Mouse (Mus musculus) intestine, postnatal 0 days (tissue): ENCODE data around the gene Tfcp2. TPM values are rescaled to one million over a fixed set of nuclear protein-coding genes. Genes with fewer than 3 reads are reported as not detected.

Experiments
- ATAC-seq: fragments of 200-750 bp; cut with Nextera tagmentation; 2 replicates; pipeline ENCODE4 v1.8.0; 2017; ENCODE audit warnings: mild to moderate bottlenecking, moderate TSS enrichment, moderate library complexity
- H3K27ac ChIP-seq: fragments of 300-500 bp; sonication (generic); 2 replicates; pipeline ENCODE4 v1.5.1; 2014; ENCODE audit warnings: mild to moderate bottlenecking, low read depth, low read length, moderate library complexity
- H3K27me3 ChIP-seq: fragments of 300-500 bp; sonication (generic); replicated peaks from 2 replicates; pipeline ENCODE4 v1.6.1; 2014; ENCODE audit warnings: low read length, mixed read lengths; ENCODE audit not compliant: control insufficient read depth, insufficient read depth
- H3K36me3 ChIP-seq: fragments of 300-500 bp; sonication (generic); 2 replicates; pipeline ENCODE4 v1.6.1; 2014; ENCODE audit warnings: mild to moderate bottlenecking, moderate library complexity; ENCODE audit not compliant: control insufficient read depth, insufficient read depth
- H3K4me1 ChIP-seq: fragments of 300-500 bp; sonication (generic); replicated peaks from 2 replicates; pipeline ENCODE4 v1.6.1; 2014; ENCODE audit warnings: antibody characterized with exemption, low read length, mixed read lengths; ENCODE audit not compliant: control insufficient read depth, insufficient read depth
- H3K4me2 ChIP-seq: fragments of 300-500 bp; sonication (generic); replicated peaks from 2 replicates; pipeline ENCODE4 v1.6.1; 2014; ENCODE audit warnings: low read depth, mild to moderate bottlenecking, moderate library complexity
- H3K4me3 ChIP-seq: fragments of 300-500 bp; sonication (generic); 2 replicates; pipeline ENCODE4 v1.5.1; 2014; ENCODE audit warnings: low read depth, low read length
- H3K9ac ChIP-seq: fragments of 300-500 bp; sonication (generic); 2 replicates; pipeline ENCODE4 v1.6.1; 2014; ENCODE audit warnings: mild to moderate bottlenecking, low read depth, low read length
- H3K9me3 ChIP-seq: fragments of 300-500 bp; sonication (generic); 2 replicates; pipeline ENCODE4 v1.6.1; 2016; ENCODE audit warnings: mixed run types; ENCODE audit not compliant: control insufficient read depth
- CTCF ChIP-seq: sonication (generic); IDR thresholded peaks from 2 replicates; pipeline ENCODE4 v1.5.1; 2016; ENCODE audit warnings: low read depth, mild to moderate bottlenecking, control low read depth, antibody characterized with exemption, moderate library complexity
- WGBS: fragments of 180-500 bp; shearing (Covaris S2); extraction: QIAGEN DNeasy Blood & Tissue Kit; methylation state at CpG from one replicate; pipeline ENCODE4 v1.1.7; 2014; 5-methylcytosine and 5-hydroxymethylcytosine counted together
- polyA plus RNA-seq: library from polyadenylated mRNA; unstranded; fragments of >200 nt; fragmentation: Nextera tagmentation; extraction: Ambion mirVana; gene quantifications from 2 replicates; pipeline ENCODE4 v1.2.1, GENCODE M21; 2015

Tfcp2 gene
- polyA plus RNA-seq, 1 experiment from 2014 or later, result 8.5 TPM

DNA sequence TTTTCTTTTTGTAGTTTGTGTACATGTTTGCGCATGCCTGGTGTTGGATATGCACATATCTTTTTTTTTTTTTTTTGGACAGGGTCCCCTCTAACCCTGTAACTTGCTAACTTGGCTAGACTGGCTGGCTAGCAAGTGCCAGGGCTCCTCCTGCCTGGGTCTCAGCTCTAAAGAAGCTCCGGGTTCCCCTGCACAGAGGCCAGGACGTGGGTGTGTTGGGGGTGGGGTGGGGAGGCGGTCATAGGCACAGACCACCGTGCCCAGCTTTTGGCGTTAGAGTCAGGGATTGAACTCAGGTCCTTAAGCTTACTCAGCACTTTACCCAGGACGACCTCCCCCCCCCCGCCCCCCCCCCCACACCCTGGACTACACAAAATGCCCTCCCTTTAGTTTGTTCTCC, 84.1 kb downstream of the Tfcp2 start:
- 29% methylated on average over 8 of the region's 8 CpGs for WGBS
- H3K36me3 ChIP-seq, result no peaks in the 10 kb centered on the region
- no peaks in the 10 kb centered on the region for H3K27me3 ChIP-seq
- H3K4me2 ChIP-seq, result peak overlapping the region; percentile 89
- no peak for ATAC-seq
- no peaks in the 10 kb centered on the region for H3K9me3 ChIP-seq
- no peak overlapping the region for H3K27ac ChIP-seq
- TF ChIP-seq CTCF, result no peak
- 0 out of 2 replicates have a peak, but pooled peaks cover 8% of the 10 kb centered on the region for H3K4me1 ChIP-seq
- H3K9ac ChIP-seq, result no peak overlapping the region
- H3K4me3 ChIP-seq, result no peak overlapping the region

DNA sequence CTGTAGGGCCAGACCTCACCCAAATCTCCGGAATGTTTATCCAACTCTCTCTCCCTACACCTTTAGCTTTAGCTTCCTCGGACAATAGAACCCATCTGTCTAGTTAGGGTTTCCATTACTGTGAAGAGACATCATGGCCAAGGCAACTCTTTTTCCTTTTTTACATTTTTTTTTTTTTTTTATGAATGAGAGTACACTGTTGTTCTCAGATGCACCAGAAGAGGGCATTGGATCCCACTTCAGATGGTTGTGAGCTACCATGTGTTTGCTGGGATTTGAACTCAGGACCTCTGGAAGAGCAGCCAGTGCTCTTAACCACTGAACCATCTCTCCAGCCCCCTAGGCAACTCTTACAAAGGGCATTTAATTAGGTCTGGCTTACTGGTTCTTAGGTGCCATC, 86.4 kb downstream of the Tfcp2 start:
- Histone ChIP-seq H3K27me3 (no peaks in the 10 kb centered on the region), H3K36me3 (no peaks in the 10 kb centered on the region), H3K9ac (no peak overlapping the region), H3K4me2 (no peak overlapping the region), H3K27ac (no peak overlapping the region), H3K9me3 (no peaks in the 10 kb centered on the region), H3K4me3 (no peak overlapping the region), H3K4me1 (peaks cover 11% of the 10 kb centered on the region; the same call in 1 of the 2 replicates)
- 59% methylated on average over 2 of the region's 2 CpGs for WGBS
- peak; percentile 43 for TF ChIP-seq CTCF
- no peak for ATAC-seq

DNA sequence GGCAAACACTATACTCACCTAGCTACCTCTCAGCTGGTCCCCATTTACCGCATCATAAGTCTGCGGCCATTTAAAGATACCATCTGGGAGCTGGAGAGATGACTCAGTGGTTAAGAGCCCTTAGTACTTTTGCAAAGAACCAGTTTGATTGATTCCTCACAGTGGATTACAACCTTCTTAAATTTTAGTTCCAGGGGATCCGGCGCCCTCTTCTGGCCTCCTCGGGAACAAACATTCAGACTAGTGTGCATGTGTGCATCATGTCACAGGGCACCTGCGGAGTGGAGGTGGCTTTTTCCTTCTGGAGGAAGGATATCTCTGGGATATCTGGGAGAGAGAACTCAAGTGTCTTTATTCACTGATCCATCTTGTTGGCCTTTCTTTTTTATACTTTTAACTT, 88.1 kb downstream of the Tfcp2 start:
- H3K4me3 ChIP-seq, result no peak overlapping the region
- H3K9me3 ChIP-seq, result no peaks in the 10 kb centered on the region
- H3K36me3 ChIP-seq, result no peaks in the 10 kb centered on the region
- peaks cover 6% of the 10 kb centered on the region; the same call in 1 of the 2 replicates for H3K4me1 ChIP-seq
- no peaks in the 10 kb centered on the region for H3K27me3 ChIP-seq
- 23% methylated on average over 6 of the region's 6 CpGs for WGBS
- no peak overlapping the region for H3K27ac ChIP-seq
- no peak for ATAC-seq
- no peak overlapping the region for H3K4me2 ChIP-seq
- peak; percentile 80 for TF ChIP-seq CTCF
- H3K9ac ChIP-seq, result no peak overlapping the region

DNA sequence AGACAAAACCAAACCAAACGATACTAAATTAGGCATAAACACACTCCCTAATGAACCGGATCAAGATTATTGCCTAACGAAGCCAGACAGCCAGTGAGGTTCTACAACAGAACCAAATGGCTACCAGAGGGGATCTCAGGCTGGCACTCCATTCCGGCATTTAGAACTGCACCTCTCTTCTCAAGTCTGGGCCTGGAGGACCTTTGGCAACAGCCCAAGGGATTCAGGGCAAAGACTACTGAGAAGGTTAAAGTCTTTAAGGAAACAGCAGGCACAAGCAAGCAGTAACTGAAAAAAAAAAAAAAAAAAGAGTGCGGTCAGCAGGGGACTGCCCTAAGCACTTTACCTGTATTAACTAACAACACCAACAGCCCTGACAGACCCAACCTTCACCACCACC, 89.7 kb downstream of the Tfcp2 start:
- peak overlapping the region; percentile 15; the same call in 1 of the 2 replicates for H3K27ac ChIP-seq

DNA sequence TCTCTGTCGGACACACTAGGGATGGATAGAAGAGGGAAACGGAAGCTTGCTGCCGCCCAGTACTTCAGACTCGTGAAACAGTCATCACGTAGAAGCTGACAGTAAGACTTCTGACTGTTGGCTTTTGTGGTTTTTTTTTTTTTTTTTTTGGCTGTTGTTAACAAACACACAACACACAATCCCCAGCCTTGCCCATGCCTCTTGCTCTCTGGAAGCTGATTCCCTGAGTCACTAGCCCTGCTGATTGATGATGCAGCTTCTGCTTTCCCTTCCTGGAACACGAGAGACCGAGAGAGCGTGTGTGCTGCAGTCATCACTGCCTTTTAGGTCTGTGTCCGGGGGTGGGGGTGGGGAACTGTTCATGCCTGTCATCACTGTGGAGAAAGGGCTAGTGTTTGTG, 90.2 kb downstream of the Tfcp2 start:
- H3K9me3 ChIP-seq, result no peaks in the 10 kb centered on the region
- H3K4me3 ChIP-seq, result no peak overlapping the region
- no peak for TF ChIP-seq CTCF
- no peak for ATAC-seq
- peaks cover 3% of the 10 kb centered on the region; the same call in 1 of the 2 replicates for H3K4me1 ChIP-seq
- no peaks in the 10 kb centered on the region for H3K27me3 ChIP-seq
- no peak overlapping the region for H3K9ac ChIP-seq
- H3K36me3 ChIP-seq, result no peaks in the 10 kb centered on the region
- WGBS, result 71% methylated on average over 9 of the region's 9 CpGs
- no peak overlapping the region for H3K4me2 ChIP-seq
- peak overlapping the region; percentile 15; the same call in 1 of the 2 replicates for H3K27ac ChIP-seq

More for the DNA sequence above, 89.7 kb downstream of the Tfcp2 start:
- Histone ChIP-seq H3K27me3 (no peaks in the 10 kb centered on the region), H3K9me3 (no peaks in the 10 kb centered on the region), H3K4me3 (no peak overlapping the region), H3K4me1 (peaks cover 3% of the 10 kb centered on the region; the same call in 1 of the 2 replicates), H3K36me3 (no peaks in the 10 kb centered on the region), H3K4me2 (no peak overlapping the region), H3K9ac (no peak overlapping the region)
- TF ChIP-seq CTCF, result no peak
- peak; percentile 15 for ATAC-seq
- WGBS, result 65% methylated on average over 5 of the region's 5 CpGs

DNA sequence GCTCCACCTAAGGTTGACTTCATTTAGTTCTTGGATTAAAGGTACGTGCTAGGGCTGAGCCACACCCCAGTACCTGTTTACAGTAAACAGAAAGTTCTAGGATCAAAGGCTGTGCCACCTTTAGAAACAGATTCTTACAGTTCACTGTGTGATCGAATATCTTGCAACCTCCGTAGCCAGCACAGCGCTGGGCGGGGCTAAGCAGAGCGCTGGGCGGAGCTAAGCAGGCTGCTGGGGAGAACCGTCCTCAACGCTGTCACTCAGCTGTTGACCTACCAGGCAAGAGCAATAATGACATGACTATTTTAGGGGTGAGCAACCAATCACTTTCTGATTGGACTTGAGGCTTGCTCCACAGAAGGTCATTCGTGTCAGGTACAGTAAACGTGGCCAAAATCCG, 90.9 kb downstream of the Tfcp2 start:
- Histone ChIP-seq H3K4me2 (peak overlapping the region; percentile 30; the same call in 1 of the 2 replicates), H3K4me3 (no peak overlapping the region), H3K9ac (no peak overlapping the region), H3K27me3 (no peaks in the 10 kb centered on the region), H3K9me3 (no peaks in the 10 kb centered on the region), H3K36me3 (no peaks in the 10 kb centered on the region), H3K27ac (no peak overlapping the region), H3K4me1 (peaks cover 3% of the 10 kb centered on the region; the same call in 1 of the 2 replicates)
- 13% methylated on average over 12 of the region's 12 CpGs for WGBS
- ATAC-seq, result peak; percentile 29; the same call in 1 of the 2 replicates
- no peak for TF ChIP-seq CTCF

DNA sequence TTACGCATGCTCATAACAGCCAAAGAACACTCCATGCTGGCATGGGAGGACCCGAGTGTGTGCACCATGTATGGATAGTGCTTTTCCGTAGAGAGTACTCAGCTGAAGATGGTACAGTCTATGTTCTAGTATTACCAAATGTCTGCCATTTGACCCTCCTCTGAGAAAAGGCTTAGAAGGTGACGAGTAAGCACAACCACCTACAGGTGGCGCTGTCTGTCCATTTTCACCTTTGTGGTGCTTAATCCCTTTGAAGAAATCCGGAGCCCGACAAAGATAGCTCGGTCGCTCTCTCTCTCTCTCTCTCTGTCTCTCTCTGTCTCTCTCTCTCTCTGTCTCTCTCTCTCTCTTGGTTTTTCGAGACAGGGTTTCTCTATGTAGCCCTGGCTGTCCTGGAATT, 93.8 kb downstream of the Tfcp2 start:
- no peak for ATAC-seq
- H3K9me3 ChIP-seq, result no peaks in the 10 kb centered on the region
- H3K36me3 ChIP-seq, result no peaks in the 10 kb centered on the region
- H3K4me2 ChIP-seq, result no peak overlapping the region
- no peak overlapping the region for H3K27ac ChIP-seq
- no peaks in the 10 kb centered on the region for H3K27me3 ChIP-seq
- TF ChIP-seq CTCF, result peak; percentile 81
- no peak overlapping the region for H3K4me3 ChIP-seq
- peaks cover 3% of the 10 kb centered on the region; the same call in 1 of the 2 replicates for H3K4me1 ChIP-seq
- no peak overlapping the region for H3K9ac ChIP-seq
- WGBS, result 37% methylated on average over 10 of the region's 10 CpGs
